ENCODE assay signal across 8 mouse cellular contexts in the genomic region with DNA sequence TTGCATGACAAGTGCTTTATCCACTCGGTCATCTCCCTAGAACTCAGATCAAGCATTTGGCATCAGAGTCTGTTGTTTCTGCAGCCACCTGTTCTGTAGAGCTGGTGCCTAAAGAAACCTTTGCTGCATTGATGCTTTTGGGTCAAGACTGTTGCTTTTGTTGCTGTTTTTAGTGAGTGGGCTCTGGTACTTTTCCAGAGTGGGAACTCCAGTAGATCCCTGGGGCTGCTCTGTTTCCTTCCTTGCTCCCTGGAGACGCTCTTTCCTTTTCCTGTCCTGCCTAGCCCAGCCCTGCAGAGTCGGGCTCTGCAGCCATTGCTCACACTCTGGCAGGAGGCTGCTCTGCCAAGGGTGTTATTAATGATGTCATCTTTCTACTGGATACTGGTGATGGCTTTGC.
A peak's percentile ranks its signal among the peaks of the same experiment; 100 is the strongest.
DNase-seq lines count a peak whose midpoint lies in the region; ATAC-seq lines count a peak whose summit lies in the region.

No protein-coding gene starts in this region.

- H3K27me3 ChIP-seq in kidney, embryonic 16.5 days (ENCODE audit: insufficient read depth, low read length) = no peaks in the 10 kb centered on the region
- no peaks in the 10 kb centered on the region for H3K27me3 ChIP-seq in limb, embryonic 10.5 days (ENCODE audit: low read depth, poor library complexity, severe bottlenecking)

- DNase-seq in cerebellum, postnatal 4 days (ENCODE audit: low spot score in 2 of 2) = no peak
- peak; percentile 87 for DNase-seq in MN1 (ENCODE audit: low spot score)
- DNase-seq in cerebellum, postnatal 25 days = peak; percentile 58 to 63
- no peak for DNase-seq in left cerebral cortex, adult 9 months (ENCODE audit: low spot score in 2 of 2)
- DNase-seq in limb, embryonic 10.5 days (ENCODE audit: low spot score) = no peak
- no peak for DNase-seq in gastrocnemius, adult 18-20 months (ENCODE audit: low spot score)

- peak; percentile 83 for ATAC-seq in cerebellum, adult (ENCODE audit: insufficient number of reproducible peaks, low FRiP score, low TSS enrichment)
- peak; percentile 73; the same call in 1 of the 2 replicates for ATAC-seq in kidney, embryonic 16.5 days (ENCODE audit: low FRiP score, low TSS enrichment)

- H3K4me3 ChIP-seq in kidney, embryonic 16.5 days (ENCODE audit: low read length) = no peak overlapping the region
- no peak overlapping the region for H3K4me3 ChIP-seq in limb, embryonic 10.5 days

- H3K4me2 ChIP-seq in kidney, embryonic 16.5 days (replicated peaks; ENCODE audit: low read depth, low read length) = no peak overlapping the region; the same call in 1 of the 2 replicates

- no peaks in the 10 kb centered on the region for H3K36me3 ChIP-seq in kidney, embryonic 16.5 days (ENCODE audit: insufficient read depth, low read length)
- no peaks in the 10 kb centered on the region for H3K36me3 ChIP-seq in limb, embryonic 10.5 days

- no peak overlapping the region for H3K9ac ChIP-seq in kidney, embryonic 16.5 days (replicated peaks; ENCODE audit: low read length)

- peaks cover 8% of the 10 kb centered on the region; the same call in 1 of the 2 replicates for H3K4me1 ChIP-seq in kidney, embryonic 16.5 days (ENCODE audit: insufficient read depth, low read length)
- H3K4me1 ChIP-seq in limb, embryonic 10.5 days = peaks cover 12% of the 10 kb centered on the region

- H3K27ac ChIP-seq in kidney, embryonic 16.5 days (ENCODE audit: low read length) = no peak overlapping the region; the same call in 1 of the 2 replicates
- H3K27ac ChIP-seq in limb, embryonic 10.5 days = no peak overlapping the region

- WGBS in kidney, embryonic 16.5 days = 58% methylated on average over 3 of the region's 3 CpGs
- 69% methylated on average over 3 of the region's 3 CpGs for WGBS in limb, embryonic 10.5 days

- no peaks in the 10 kb centered on the region for H3K9me3 ChIP-seq in kidney, embryonic 16.5 days (ENCODE audit: low read length)
- no peaks in the 10 kb centered on the region for H3K9me3 ChIP-seq in limb, embryonic 10.5 days (replicated peaks)

Comparison
In these comparisons a context has a peak if more than half of its experiments do, and no peak if none do; other contexts are left out.
1. DNase-seq: peak in MN1 (single experiment) and cerebellum, postnatal 25 days (2 of 2); none in cerebellum, postnatal 4 days (0 of 2), left cerebral cortex, adult 9 months (0 of 2), limb, embryonic 10.5 days (single experiment) and gastrocnemius, adult 18-20 months (single experiment).